Mouse (Mus musculus) limb, embryonic 13.5 days (tissue): ENCODE data around the gene 2310011J03Rik. TPM values are rescaled to one million over a fixed set of nuclear protein-coding genes. Genes with fewer than 3 reads are reported as not detected.
"Not testable (repeated sequence)": the region's sequence is repeated elsewhere in the genome, so short reads cannot be mapped to it uniquely, and the experiment has no call there.

Source experiments
- ATAC-seq: fragments of 200-750 bp; cut with Nextera tagmentation; 2 replicates; pipeline ENCODE4 v1.8.0; 2017; ENCODE audit warnings: low read depth, moderate number of reproducible peaks, moderate TSS enrichment; ENCODE audit not compliant: low FRiP score
- H3K27ac ChIP-seq: fragments of 300-500 bp; sonication (generic); 2 replicates; pipeline ENCODE4 v1.5.1; 2015; ENCODE audit warnings: inconsistent platforms, mild to moderate bottlenecking, moderate library complexity
- H3K27me3 ChIP-seq: fragments of 300-500 bp; sonication (generic); 2 replicates; pipeline ENCODE4 v1.6.1; 2015; ENCODE audit warnings: mild to moderate bottlenecking, inconsistent platforms
- H3K36me3 ChIP-seq: fragments of 300-500 bp; sonication (generic); 2 replicates; pipeline ENCODE4 v1.6.1; 2015; ENCODE audit warnings: inconsistent platforms, mild to moderate bottlenecking, moderate library complexity
- H3K4me1 ChIP-seq: fragments of 300-500 bp; sonication (generic); 2 replicates; pipeline ENCODE4 v1.6.1; 2015; ENCODE audit warnings: inconsistent platforms
- H3K4me2 ChIP-seq: fragments of 300-500 bp; sonication (generic); replicated peaks from 2 replicates; pipeline ENCODE4 v1.6.1; 2015; ENCODE audit warnings: inconsistent platforms, mild to moderate bottlenecking, moderate library complexity
- H3K4me3 ChIP-seq: fragments of 300-500 bp; sonication (generic); 2 replicates; pipeline ENCODE4 v1.5.1; 2015; ENCODE audit warnings: moderate library complexity, mild to moderate bottlenecking, inconsistent platforms
- H3K9ac ChIP-seq: fragments of 300-500 bp; sonication (generic); 2 replicates; pipeline ENCODE4 v1.6.1; 2015; ENCODE audit warnings: mild to moderate bottlenecking, inconsistent platforms
- H3K9me3 ChIP-seq: fragments of 300-500 bp; sonication (generic); 2 replicates; pipeline ENCODE4 v1.6.1; 2016; ENCODE audit warnings: inconsistent platforms
- WGBS: fragments of 180-500 bp; shearing (Covaris S2); methylation state at CpG from one replicate; pipeline ENCODE4 v1.1.7; 2015; 5-methylcytosine and 5-hydroxymethylcytosine counted together
- polyA plus RNA-seq: library from polyadenylated mRNA; unstranded; fragments of >200 nt; fragmentation: Nextera tagmentation; extraction: Ambion mirVana; gene quantifications from 2 replicates; pipeline ENCODE4 v1.2.1, GENCODE M21; 2015

The 2310011J03Rik gene
- polyA plus RNA-seq, 1 experiment from 2014 or later = 51.2 TPM

DNA sequence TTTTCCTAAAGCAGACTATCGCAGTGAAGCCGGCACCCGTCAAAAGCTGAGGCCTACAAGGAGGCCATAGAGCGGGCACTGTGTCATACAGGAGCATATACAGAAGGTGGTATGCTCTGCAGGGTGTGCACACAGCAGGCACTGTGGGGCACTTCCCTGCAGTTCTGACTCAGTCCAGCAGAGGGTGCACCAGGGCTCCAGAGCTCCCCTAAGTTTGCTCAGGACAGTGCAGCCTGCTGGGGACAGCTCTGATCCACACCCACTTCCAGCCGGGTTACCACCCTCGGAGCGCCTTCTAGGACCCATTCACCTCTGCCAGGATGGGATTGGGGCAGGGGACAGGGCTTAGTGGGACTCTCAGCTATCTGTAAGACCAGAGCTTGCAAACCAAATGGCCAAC, 30.0 kb upstream of the 2310011J03Rik start:
- ATAC-seq = peak; percentile 66
- WGBS = 2% methylated on average over 7 of the region's 7 CpGs
- no peaks in the 10 kb centered on the region for H3K36me3 ChIP-seq
- peaks cover 20% of the 10 kb centered on the region for H3K4me1 ChIP-seq
- no peaks in the 10 kb centered on the region for H3K9me3 ChIP-seq
- no peak overlapping the region for H3K4me2 ChIP-seq
- H3K27ac ChIP-seq = no peak overlapping the region
- peaks cover 100% of the 10 kb centered on the region for H3K27me3 ChIP-seq
- H3K9ac ChIP-seq = no peak overlapping the region
- no peak overlapping the region for H3K4me3 ChIP-seq

DNA sequence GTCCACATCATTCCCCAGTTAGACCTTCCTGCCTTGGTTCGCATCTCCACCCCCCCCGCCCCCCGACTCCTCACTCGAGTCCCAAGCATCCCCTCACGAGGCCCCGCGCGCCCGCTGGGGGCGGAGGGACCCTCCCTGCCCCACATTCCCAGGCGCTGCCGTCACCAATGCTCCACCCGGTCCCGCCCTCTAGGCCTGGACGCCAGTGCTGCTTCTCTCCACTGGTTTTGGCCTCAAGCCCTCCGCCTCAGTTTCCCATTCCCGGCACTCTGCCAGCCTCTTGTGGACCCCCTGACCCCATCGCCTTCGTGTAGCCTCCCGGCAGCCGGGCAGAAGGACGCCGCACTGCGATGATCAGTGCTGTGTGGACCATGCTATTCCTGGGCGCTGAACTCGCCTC, 28.6 kb upstream of the 2310011J03Rik start:
- 18% methylated on average over 26 of the region's 26 CpGs for WGBS
- Histone ChIP-seq H3K27ac (no peak overlapping the region), H3K4me2 (peak overlapping the region; percentile 56), H3K9ac (peak overlapping the region; percentile 48; the same call in 1 of the 2 replicates), H3K27me3 (peaks cover 100% of the 10 kb centered on the region), H3K4me3 (peak overlapping the region; percentile 35), H3K36me3 (no peaks in the 10 kb centered on the region), H3K9me3 (no peaks in the 10 kb centered on the region), H3K4me1 (peaks cover 31% of the 10 kb centered on the region)
- ATAC-seq = no peak

DNA sequence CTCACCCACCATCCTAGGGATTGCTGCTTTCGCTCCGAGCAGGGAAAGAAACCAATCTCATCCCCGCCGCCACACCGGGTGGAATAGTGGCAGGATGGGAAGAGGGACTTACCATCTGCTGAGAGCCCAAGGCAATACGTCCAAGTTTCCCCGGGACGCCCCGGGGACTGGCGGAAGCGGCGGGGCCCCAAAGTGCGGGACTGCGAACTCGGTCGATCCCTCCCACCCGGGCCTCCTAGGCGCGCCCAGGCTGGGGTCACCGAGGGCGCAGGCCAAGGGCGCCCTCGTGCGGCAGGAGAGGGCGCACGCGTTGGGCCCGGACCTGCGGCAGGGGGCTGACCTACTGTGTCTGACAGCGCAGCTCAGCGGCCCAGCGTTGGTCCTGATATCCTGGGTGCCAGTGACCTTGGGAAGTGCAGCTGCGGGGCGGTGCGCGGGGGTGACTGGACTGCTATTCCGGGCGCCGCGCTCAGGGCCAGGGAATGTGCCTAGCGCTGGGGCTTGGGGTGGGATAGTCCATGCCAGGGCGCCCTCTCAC, 28.0 kb upstream of the 2310011J03Rik start, which contains the start of gene Adamtsl5:
Gene Adamtsl5, minus strand, starts transcription at position 169 of the 538 bp plus-strand sequence.
- ATAC-seq = no peak; the same call in 1 of the 2 replicates
- WGBS = 1% methylated on average over 41 of the region's 42 CpGs
- no peaks in the 10 kb centered on the region for H3K9me3 ChIP-seq
- peak within 1 kb of the TSS; percentile 56 for H3K4me2 ChIP-seq
- peaks cover 34% of the 10 kb centered on the region for H3K4me1 ChIP-seq
- H3K4me3 ChIP-seq = peak within 1 kb of the TSS; percentile 35
- H3K27ac ChIP-seq = no peak within 1 kb of the TSS
- peaks cover 100% of the 10 kb centered on the region for H3K27me3 ChIP-seq
- no peaks in the 10 kb centered on the region for H3K36me3 ChIP-seq
- H3K9ac ChIP-seq = peak within 1 kb of the TSS; percentile 48

DNA sequence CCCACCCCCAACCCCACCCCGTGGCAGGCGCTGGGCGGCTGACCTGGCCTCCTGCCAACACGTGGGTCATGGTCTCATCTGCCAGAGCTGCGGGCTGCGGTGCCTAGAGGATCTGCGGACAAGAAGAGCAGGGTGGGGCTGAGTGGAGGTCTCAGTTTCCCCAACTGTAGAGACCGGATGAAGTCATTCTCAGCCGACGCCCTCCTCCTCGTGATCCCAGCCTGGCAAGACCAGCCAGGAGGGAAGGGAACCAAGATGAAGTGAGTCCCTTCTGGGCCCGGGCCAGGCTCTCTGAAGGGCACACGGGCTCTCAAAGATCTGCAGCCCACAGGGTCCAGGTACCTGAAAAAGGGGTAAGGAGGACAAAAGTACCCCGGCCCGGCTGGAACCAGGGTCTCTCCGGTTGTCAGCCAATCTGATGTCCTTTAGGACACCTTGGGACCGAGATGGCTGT, 27.2 kb upstream of the 2310011J03Rik start:
- Histone ChIP-seq H3K36me3 (no peaks in the 10 kb centered on the region), H3K4me1 (peaks cover 39% of the 10 kb centered on the region), H3K27ac (no peak overlapping the region), H3K4me2 (peak overlapping the region; percentile 56), H3K9me3 (no peaks in the 10 kb centered on the region), H3K4me3 (peak overlapping the region; percentile 35), H3K27me3 (peaks cover 100% of the 10 kb centered on the region), H3K9ac (peak overlapping the region; percentile 48; the same call in 1 of the 2 replicates)
- ATAC-seq = no peak
- WGBS = 11% methylated on average over 17 of the region's 17 CpGs

DNA sequence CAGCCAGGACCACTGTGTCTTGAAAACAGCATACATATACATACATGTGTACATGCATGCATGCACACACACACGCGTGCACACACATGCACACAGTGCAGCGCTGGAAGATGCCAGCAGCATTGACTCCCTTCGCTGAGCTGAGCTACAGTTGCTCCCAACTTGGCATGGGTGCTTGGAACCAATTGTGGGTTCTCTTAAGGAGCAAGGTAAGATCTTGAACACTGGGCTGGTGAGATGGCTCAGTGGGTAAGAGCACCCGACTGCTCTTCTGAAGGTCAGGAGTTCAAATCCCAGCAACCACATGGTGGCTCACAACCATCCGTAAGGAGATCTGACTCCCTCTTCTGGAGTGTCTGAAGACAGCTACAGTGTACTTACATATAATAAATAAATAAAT, 25.6 kb upstream of the 2310011J03Rik start:
- ATAC-seq, H3K36me3 ChIP-seq, H3K27ac ChIP-seq, H3K9me3 ChIP-seq, H3K4me2 ChIP-seq, H3K4me3 ChIP-seq: not testable (repeated sequence)
- 0 out of 2 replicates have a peak overlapping the region, but pooled peaks have one; percentile 19 for H3K9ac ChIP-seq
- H3K27me3 ChIP-seq = peaks cover 100% of the 10 kb centered on the region
- WGBS = 76% methylated on average over 6 of the region's 6 CpGs
- peaks cover 51% of the 10 kb centered on the region for H3K4me1 ChIP-seq

DNA sequence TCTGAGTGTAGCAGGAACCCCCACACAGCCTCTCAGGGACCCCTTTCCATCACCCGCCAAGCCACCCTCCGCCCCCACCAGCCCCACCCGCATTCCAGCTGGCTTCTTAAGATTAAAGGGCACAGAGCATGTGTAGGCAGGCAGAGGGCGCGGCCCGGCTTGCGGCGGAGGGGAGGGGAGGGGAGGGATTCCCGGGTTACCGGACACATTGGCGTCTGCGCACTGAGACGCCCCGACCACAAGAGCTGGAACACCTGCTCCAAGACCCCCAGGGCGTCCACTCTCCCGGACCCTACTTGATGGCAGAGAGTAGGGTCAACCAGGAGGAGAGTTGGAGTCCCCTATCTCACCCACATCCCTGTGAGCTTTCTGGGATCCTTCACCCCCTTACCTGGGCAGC, 24.8 kb upstream of the 2310011J03Rik start:
- Histone ChIP-seq H3K4me3 (peak overlapping the region; percentile 16), H3K9ac (peak overlapping the region; percentile 31; the same call in 1 of the 2 replicates), H3K4me1 (peaks cover 51% of the 10 kb centered on the region), H3K27ac (no peak overlapping the region), H3K27me3 (peaks cover 100% of the 10 kb centered on the region), H3K36me3 (no peaks in the 10 kb centered on the region), H3K9me3 (no peaks in the 10 kb centered on the region), H3K4me2 (peak overlapping the region; percentile 34)
- under 1% methylated on average over 15 of the region's 16 CpGs for WGBS
- ATAC-seq = no peak

DNA sequence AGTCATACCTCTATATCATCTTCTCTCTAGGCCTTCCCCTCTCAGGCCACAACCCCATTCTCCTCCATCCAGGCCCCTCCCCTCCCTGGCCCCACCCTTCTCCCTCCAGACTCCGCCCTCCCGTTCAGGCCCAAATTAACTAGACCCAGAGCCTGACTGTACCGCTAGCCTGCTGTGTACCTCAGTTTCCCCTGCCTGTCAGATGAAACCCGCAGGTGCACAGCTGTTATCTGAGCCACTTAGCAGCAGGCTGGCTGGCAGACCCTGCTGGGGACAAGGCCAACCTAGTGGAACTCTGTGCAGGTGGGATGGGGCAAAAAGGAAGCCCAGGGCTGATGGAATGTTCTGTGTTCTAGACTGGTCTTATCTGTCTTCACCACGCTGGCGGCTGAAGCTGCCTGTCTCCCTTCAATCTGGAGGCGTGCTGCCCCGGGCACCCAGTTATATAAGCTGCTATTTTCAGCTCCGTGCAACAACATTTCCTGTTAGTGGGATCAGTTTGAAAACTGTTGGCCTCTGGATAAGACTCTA, 23.9 kb upstream of the 2310011J03Rik start:
- H3K27ac ChIP-seq = no peak overlapping the region
- 34% methylated on average over 9 of the region's 9 CpGs for WGBS
- H3K4me3 ChIP-seq = no peak overlapping the region
- peaks cover 98% of the 10 kb centered on the region for H3K27me3 ChIP-seq
- no peak overlapping the region for H3K9ac ChIP-seq
- no peaks in the 10 kb centered on the region for H3K9me3 ChIP-seq
- 0 out of 2 replicates have a peak overlapping the region, but pooled peaks have one; percentile 59 for H3K4me2 ChIP-seq
- H3K4me1 ChIP-seq = peaks cover 50% of the 10 kb centered on the region
- H3K36me3 ChIP-seq = no peaks in the 10 kb centered on the region
- no peak for ATAC-seq

DNA sequence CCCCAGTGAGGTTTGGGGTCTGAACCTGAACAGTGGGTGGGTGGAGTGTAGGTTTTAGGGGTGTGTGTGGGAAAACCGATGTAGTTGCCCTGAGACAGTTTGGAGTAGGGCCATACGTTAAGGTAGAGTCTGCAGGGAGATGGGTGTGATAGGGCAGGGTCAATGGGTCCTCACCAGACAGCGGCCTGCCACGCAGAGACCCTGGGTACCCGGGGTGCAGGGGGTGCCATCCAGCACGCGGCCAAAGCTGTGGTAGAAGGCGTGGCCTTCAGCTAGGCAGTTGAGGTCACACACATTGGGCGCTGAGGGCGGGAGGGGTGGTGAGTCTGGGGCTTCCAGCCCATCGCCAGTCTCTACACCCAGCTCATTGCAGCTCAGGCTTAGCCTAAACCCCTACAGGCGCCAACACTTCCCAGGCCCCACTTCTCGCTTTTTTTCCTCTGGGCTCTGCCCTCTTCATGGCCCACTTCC, 23.1 kb upstream of the 2310011J03Rik start:
- H3K9me3 ChIP-seq = no peaks in the 10 kb centered on the region
- H3K36me3 ChIP-seq = no peaks in the 10 kb centered on the region
- 31% methylated on average over 13 of the region's 13 CpGs for WGBS
- H3K27ac ChIP-seq = no peak overlapping the region
- H3K4me3 ChIP-seq = peak overlapping the region; percentile 36
- peak overlapping the region; percentile 59 for H3K4me2 ChIP-seq
- H3K27me3 ChIP-seq = peaks cover 91% of the 10 kb centered on the region
- no peak overlapping the region for H3K9ac ChIP-seq
- peak; percentile 6; the same call in 1 of the 2 replicates for ATAC-seq
- H3K4me1 ChIP-seq = peaks cover 43% of the 10 kb centered on the region

DNA sequence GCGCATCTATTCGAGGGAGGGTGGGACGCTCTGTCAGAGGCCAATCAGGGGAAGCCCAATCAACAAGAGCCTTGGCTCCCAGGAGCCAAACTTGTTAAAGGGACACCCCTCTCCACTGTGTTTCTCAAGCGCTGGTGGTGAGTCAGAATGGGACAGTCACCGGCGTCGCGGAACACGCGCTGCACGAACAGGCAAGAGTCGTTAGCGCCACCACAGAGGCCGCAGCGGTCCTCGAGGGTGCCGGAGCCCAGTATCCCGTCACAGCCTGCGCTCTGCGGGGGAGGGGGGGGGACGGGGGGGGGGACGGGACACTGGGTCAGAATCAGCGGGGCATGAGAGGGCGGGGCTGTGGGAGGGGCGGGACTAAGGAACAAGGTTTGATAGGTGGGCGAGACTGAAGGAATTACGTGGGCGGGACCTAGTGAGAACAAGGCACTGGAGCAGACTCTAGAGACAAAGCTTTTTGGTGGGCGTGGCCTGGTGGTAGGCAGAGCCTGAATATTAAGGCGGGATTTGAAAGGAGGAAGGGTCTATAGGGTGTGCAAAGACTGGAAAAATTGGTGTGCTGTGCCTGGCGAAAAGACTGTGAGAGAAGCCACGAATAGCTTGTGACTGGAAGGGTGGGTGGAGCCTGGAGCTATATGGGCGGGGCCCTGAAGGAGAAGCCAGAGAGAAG, 22.6 kb upstream of the 2310011J03Rik start:
- WGBS = under 1% methylated on average over 29 of the region's 33 CpGs
- Histone ChIP-seq H3K4me1 (peaks cover 37% of the 10 kb centered on the region), H3K27ac (no peak overlapping the region), H3K4me3 (peak overlapping the region; percentile 36), H3K4me2 (peak overlapping the region; percentile 59), H3K36me3 (no peaks in the 10 kb centered on the region), H3K9me3 (no peaks in the 10 kb centered on the region), H3K27me3 (peaks cover 89% of the 10 kb centered on the region), H3K9ac (peak overlapping the region; percentile 25; the same call in 1 of the 2 replicates)
- peak; percentile 70 for ATAC-seq

DNA sequence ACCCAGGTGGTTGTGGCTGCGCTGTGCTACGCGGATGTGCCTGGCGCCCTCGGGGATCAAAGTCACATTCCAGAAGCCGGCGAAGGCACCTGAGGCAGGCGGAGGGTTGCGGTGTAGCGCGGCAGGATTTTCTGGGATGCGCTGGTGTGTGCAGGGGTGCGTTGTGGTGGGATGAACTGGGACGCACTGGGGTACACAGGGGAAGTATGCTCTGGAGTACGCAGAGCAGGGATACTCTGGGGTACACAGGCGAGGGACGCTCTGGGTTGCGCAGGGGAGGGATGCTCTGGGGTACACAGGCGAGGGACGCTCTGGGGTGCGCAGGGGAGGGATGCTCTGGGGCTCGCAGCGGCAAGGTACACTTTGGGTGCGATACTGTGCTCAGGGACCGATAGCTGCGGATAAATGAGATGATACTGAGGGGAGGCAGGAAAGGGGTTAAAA, 22.0 kb upstream of the 2310011J03Rik start:
- no peaks in the 10 kb centered on the region for H3K36me3 ChIP-seq
- ATAC-seq = no peak
- peak overlapping the region; percentile 59 for H3K4me2 ChIP-seq
- H3K27ac ChIP-seq = no peak overlapping the region
- H3K27me3 ChIP-seq = peaks cover 84% of the 10 kb centered on the region
- peak overlapping the region; percentile 36 for H3K4me3 ChIP-seq
- H3K9ac ChIP-seq = peak overlapping the region; percentile 25; the same call in 1 of the 2 replicates
- no peaks in the 10 kb centered on the region for H3K9me3 ChIP-seq
- H3K4me1 ChIP-seq = peaks cover 35% of the 10 kb centered on the region
- WGBS = 1% methylated on average over 26 of the region's 26 CpGs

DNA sequence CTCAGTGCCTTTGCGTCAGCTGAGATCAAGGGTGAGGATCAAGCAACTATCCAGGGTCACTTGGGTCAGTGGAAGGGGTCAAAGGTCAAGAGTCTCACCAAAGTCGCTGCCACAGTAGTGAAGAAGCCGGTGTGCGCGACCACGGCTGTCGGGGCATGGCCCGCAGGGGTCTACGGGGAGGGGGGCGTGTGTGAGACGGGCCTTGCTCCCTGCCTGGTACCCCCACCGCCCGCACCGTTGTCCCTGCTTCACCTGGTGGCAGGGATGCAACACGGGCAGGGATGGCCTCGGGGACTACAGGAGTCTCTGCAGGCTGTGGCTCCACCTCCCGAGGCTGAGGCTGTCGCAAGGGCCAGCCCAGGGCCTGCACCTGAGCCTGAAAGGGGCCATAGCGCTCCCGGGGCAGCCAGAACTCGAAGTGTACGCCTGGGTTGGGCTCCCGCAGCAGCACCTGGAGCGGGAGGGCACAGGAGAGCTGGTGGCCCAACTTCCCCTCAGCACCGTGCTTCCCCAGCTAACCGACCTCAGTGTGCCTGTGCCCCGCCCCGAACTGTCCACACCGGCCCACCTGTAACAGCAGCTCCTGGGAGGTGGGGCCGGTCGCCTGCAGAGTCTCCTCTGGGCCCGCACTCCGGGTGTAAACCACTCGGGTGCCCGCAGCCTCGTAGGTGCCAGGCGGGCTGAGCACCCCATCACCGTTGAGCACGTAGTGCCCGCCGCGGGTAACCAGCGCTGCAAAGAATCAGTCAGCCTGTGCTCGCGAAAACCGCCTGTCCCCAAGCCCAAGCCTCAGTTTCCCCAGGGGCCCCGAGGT, 21.4 kb upstream of the 2310011J03Rik start:
- Histone ChIP-seq H3K27ac (no peak overlapping the region), H3K9ac (no peak overlapping the region), H3K4me3 (peak overlapping the region; percentile 36), H3K4me2 (peak overlapping the region; percentile 59), H3K9me3 (no peaks in the 10 kb centered on the region), H3K36me3 (no peaks in the 10 kb centered on the region), H3K27me3 (peaks cover 78% of the 10 kb centered on the region), H3K4me1 (peaks cover 35% of the 10 kb centered on the region)
- WGBS = 2% methylated on average over 47 of the region's 47 CpGs
- ATAC-seq = no peak
